Mouse (Mus musculus): ENCODE results near the gene Ggct.
A peak's percentile ranks its signal among the peaks of the same experiment; 100 is the strongest.
"Not testable (repeated sequence)": the region's sequence is repeated elsewhere in the genome, so short reads cannot be mapped to it uniquely, and the experiment has no call there.

Gene Ggct

DNA sequence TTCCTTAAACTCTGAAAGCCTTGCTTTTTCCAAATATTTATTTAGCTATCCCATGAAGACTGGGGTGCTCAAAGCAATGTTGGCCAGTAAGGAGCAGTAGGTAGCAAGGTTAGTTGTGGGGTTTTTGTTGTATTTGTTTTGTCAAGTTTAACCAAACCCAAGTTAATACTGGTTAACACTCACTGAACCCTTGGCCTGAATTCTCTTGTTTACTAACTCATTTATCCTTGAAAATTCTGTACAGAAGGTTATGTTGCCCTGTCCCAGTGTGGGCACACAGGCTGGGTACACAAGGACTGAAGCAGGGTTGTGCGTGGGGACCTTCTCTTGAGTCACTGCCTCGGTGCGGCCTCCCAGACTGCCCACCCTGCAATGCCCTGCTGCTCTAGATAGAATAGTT lies 3.6 kb upstream of the Ggct start:
- no peak for DNase-seq (ENCODE audit: low spot score)

GRCm38 (mm10) chr6:54992141-54992540 lies 609 bp downstream of the Ggct start:
- no peak for DNase-seq (ENCODE audit: low spot score)

DNA sequence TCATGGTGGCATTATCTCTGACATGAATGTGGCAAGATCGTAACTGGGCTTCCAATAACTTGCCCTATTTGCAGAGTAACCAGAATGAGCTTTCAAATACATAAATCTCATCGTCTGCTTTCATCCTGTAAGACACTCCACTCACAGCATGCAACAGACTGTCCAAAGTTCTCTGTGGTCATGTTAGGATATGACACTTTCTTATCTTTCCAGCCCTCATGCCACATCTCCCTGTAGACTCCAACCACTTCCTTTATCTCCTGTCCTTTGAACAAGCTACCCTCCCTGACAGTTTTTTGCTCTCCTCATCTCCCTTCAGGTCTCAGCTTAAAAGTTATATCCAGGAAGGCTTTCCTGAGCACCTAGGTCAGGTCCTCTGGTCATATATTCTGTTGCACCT lies 1.6 kb downstream of the Ggct start:
- no peak for DNase-seq (ENCODE audit: low spot score)

DNA sequence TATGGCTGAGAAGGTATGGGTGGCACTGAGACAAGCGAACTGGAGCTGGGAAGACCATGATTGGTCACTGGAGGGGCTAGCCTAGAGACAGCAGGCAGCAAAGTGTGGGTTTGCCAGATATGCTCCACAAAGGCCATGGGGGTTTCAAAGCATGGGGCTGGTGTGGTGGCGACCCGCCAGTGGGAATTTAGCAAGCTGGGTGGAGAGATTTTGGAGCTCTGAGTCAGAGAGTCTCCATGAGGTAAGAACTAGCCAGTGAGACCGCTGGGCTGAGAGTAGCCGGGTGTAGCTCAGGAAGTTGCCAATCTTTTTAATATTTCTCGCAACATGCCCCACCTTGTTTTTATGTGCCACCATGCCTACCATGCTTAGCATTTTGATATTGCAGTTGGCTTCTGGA lies 4.6 kb downstream of the Ggct start:
- DNase-seq (ENCODE audit: low spot score) = no peak

GRCm38 (mm10) chr6:54984096-54984495 lies 8.7 kb downstream of the Ggct start:
- no peak for DNase-seq (ENCODE audit: low spot score)

GRCm38 (mm10) chr6:54983526-54984050 lies 9.2 kb downstream of the Ggct start:
- no peak for DNase-seq (ENCODE audit: low spot score)

GRCm38 (mm10) chr6:54979426-54979825 lies 13.3 kb downstream of the Ggct start:
- DNase-seq (ENCODE audit: low spot score) = no peak

GRCm38 (mm10) chr6:54975616-54976015 lies 17.1 kb downstream of the Ggct start:
- DNase-seq (ENCODE audit: low spot score) = no peak

DNA sequence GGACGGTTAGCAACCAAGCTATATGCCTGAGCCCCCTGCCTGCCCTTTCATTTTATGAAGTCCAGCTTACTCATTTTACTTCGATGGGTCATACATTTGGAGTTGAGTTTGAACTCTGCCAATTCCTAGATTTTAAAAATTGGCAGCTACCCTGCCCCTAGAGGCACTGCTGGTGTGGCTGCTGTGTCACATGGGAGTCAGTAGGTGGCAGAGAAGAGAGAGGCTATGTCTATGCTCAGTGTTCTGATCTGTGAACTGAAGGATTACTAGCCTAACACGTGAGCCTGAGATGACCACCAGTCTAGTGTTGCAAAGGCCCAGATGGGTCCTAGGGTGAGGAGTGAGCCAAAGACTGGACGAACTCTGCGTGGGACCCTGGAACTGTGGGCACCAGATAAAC lies 18.2 kb downstream of the Ggct start:
- DNase-seq (ENCODE audit: low spot score) = peak; percentile 45

GRCm38 (mm10) chr6:54972929-54973211 lies 19.9 kb downstream of the Ggct start:
- DNase-seq (ENCODE audit: low spot score) = peak; percentile 29

- peak; percentile 62 for DNase-seq (ENCODE audit: low spot score)
Measured at GRCm38 (mm10) chr6:54972111-54972928, 20.4 kb downstream of the Ggct start, which contains the start of gene Nod1. TSS of gene Nod1 (minus strand) at chr6:54972612.

DNA sequence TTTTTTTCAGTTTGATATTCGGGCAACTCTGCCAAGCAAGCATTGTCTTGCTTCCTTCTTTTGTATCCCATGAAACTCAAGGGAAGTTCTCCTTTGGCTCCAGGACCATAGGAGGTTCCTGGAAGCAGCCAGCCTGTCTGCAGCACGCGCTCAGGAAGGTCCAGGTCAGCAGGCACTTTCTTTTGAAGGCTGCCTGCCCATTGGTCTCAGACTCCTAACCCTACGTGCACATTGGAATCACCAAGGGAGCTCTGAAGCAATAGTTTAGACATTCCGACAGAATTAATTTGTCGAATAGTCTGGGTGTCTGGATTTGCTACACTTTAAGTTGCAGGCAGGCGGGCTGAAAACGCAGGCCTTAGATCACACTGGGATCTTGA lies 21.0 kb downstream of the Ggct start:
- no peak for DNase-seq (ENCODE audit: low spot score)

DNA sequence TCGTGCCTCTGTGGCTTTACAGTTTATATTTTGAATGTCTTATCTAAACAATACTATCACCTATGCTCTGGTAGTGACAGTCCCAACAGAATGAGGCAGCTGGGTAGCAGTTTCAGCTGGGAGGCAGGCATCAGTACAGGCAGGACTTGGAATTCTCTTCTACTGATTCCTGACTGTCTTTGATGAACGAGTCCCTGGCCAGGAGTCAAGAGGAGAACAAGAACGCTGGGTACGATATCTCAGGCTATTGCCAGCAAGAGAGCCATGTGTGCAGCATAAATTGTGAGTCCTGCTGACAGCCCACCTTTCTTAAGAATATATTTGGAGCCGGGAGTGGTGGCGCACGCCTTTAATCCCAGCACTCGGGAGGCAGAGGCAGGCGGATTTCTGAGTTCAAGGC lies 22.2 kb downstream of the Ggct start:
- no peak for DNase-seq (ENCODE audit: low spot score)

GRCm38 (mm10) chr6:54969801-54970200 lies 22.9 kb downstream of the Ggct start:
- no peak for DNase-seq (ENCODE audit: low spot score)

DNA sequence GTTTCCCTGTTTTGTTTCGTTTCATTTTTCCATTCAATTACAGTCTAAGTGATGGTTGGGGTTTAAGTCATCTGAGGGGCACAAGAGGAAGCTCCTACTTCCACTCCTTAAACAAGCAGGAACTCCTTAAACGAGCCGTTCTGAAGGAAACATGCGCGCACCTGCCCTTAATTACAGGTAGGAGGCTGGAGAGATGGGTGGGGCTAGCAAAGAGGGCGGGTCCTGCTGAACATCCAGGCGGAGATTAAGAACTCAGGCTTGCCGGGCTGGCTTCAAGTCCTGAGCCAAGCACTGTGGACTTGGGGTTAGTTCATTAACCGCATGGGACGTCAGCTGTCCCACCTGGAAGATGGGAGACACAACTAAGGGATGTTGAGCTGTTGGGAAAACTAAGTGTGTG lies 25.2 kb downstream of the Ggct start:
- DNase-seq (ENCODE audit: low spot score) = no peak

- no peak for DNase-seq (ENCODE audit: low spot score)
Measured at GRCm38 (mm10) chr6:54965234-54965633, 27.5 kb downstream of the Ggct start.

GRCm38 (mm10) chr6:54964755-54965154 lies 28.0 kb downstream of the Ggct start:
- no peak for DNase-seq (ENCODE audit: low spot score)

- no peak for DNase-seq (ENCODE audit: low spot score)
Measured at GRCm38 (mm10) chr6:54963599-54963998, 29.2 kb downstream of the Ggct start.

DNA sequence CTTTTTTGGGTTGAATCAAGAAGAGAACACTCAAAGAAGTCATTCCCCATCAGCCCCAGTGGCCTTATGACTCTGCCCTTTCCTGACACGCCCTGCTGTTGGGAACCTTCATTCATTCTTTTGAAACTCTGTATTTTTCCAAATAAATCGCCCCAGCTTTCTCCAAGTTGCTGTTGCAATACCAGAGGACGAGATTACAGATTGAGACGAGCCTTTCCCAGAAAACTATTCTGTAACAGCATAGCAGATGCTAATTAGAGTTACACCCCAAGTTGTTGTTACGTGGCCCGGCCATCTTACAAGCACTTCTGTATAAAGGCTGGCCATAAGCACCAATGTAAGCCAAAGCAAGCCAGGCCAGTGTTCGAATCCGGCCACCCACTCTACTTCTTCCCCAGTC lies 35.1 kb downstream of the Ggct start:
- DNase-seq (ENCODE audit: low spot score) = no peak

- DNase-seq (ENCODE audit: low spot score) = no peak
Measured at GRCm38 (mm10) chr6:54956425-54956824, 36.3 kb downstream of the Ggct start.

- DNase-seq (ENCODE audit: low spot score) = no peak
Measured at GRCm38 (mm10) chr6:54955949-54956348, 36.8 kb downstream of the Ggct start.

DNA sequence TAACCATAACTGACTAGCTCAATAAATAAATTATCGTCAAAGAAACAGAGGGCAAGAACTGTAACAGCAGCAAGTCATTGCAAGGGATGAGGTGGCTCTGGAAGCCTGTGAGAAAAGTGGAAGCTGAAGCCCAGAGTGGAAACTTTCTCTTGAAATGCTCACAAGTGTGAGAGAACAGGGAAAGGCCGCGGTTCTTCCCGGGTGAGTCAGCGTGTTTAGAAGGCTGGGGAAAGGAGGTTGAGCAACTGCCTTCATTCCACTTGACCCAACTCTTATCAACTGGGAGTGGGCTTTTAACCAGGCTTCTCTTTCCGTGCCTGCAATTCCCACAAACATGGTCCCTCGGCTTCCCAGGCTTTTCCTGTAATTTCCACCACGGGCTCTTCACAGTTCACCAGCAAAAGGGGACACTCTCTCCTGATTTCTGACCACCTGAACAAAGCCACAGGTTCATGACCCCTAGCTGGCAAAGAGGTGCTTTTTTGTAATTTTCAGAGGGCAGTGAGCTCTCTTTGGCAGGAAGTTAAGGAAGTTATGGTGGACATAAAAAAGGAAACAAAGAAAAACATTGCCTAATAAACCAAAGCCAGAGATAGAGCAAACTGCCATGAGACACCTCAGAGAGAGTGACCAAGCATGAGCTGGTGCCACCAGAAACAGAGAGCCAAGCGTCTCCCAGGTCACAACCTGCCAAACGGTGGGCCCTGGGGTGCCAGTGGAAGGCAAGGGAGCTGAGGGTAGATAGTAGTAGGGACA lies 37.9 kb downstream of the Ggct start:
- no peak for DNase-seq (ENCODE audit: low spot score)

GRCm38 (mm10) chr6:54953399-54953798 lies 39.4 kb downstream of the Ggct start:
- not testable (repeated sequence) for DNase-seq (ENCODE audit: low spot score)
